Mouse (Mus musculus) T-helper 1 cell (primary cell): ENCODE measurements around the gene Kyat1.

Experiments
- in situ Hi-C: fragments of 300-600 bp; cut with MboI, MseI; formaldehyde crosslinking; loops from one replicate; pipeline ENCODE4 v1.15.1; 2025; ENCODE audit warnings: high pct_unique_total_duplicates

Kyat1 gene

DNA sequence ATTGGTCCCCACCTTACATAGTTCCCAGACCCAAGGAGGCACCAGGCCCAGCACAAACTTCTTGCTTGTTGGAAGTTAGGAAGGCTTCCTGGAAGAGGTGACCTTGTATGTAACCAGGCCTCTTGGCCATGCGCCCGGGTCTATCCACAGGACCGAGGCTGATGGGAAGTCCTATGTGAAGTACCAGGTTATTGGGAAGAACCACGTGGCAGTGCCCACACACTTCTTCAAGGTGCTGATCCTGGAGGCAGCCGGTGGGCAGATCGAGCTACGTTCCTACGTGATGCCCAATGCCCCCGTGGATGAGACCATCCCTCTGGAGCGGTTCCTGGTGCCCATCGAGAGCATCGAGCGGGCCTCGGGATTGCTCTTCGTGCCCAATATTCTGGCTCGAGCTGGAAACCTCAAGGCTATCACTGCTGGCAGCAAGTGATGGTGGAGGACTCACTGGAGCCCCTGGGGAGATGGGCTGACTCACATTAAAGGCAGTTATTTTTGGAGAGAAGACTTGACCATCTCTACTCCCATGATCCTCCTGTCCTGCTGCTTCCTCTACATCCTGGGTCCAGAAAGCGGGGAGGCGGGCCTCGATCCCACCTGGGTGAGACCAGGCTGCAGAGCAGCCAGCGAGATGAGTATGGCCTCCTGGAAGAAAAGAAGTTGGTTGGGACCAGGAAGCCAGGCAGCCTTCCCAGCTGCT lies 32.0 kb downstream of the Kyat1 start:
- in situ Hi-C loops = no loop called here

DNA sequence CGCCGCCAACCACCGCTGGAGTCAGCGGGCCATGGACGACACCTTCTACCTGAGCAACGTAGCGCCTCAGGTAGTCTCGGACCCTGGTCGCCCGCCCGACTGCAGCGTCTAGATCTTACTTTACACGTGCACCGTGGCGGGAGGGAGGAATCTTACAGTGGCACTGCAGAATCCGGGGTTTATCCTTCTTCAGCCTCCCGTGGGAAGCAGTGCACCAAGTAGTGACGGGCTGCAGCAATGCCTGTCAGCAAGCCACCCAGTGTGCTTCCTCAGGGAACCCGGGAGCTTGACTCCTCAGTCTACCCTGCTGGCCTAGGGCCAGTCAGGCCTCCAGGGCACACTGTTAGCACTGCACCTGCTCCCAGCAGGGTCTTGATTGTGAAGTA lies 33.7 kb downstream of the Kyat1 start:
- in situ Hi-C loops = no loop called here

DNA sequence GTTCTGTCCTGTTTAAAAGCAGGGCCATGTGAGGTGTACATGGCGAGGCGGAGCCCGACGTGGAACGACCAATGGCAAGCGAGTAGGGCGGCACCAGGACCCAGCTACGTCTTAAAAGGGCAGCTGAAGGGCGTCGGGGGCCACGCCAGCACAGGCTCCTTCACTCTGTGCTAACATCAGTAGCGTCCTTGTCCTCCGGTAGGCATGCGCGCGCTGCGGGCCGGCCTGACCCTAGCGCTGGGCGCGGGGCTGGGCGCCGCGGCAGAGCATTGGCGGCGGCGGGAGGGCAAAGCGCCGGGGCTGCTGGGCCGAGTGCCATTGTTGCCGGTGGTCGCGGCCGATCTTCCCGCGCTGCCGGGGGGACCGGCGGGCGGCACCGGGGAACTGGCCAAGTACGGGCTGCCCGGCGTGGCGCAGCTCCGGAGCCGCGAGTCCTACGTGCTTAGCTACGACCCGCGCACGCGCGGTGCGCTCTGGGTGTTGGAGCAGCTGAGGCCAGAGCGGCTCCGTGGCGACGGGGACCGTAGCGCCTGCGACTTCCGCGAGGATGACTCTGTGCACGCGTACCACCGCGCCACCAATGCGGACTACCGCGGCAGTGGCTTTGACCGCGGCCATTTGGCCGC lies 34.2 kb downstream of the Kyat1 start, which contains the start of gene Endog:
Endog (plus strand) TSS at position 123 of the 626 bp plus-strand sequence.
- in situ Hi-C loops = no loop called here

GRCm38 (mm10) chr2:30166677-30167076 lies 39.0 kb downstream of the Kyat1 start:
- in situ Hi-C loops = loop anchor here (10.0 kb wide), 1 partner anchor 62 kb away; no protein-coding TSS in a partner anchor

GRCm38 (mm10) chr2:30164340-30164932 lies 41.2 kb downstream of the Kyat1 start:
- in situ Hi-C loops = loop anchor here (10.0 kb wide), 1 partner anchor 60 kb away; no protein-coding TSS in a partner anchor

GRCm38 (mm10) chr2:30161809-30162208 lies 43.8 kb downstream of the Kyat1 start:
- in situ Hi-C loops = loop anchor here (10.0 kb wide), 1 partner anchor 57 kb away; no protein-coding TSS in a partner anchor

- in situ Hi-C loops = loop anchor here (10.0 kb wide), 1 partner anchor 55 kb away; no protein-coding TSS in a partner anchor
These were observed 45.8 kb downstream of the Kyat1 start for GRCm38 (mm10) chr2:30159871-30160270.

- in situ Hi-C loops = no loop called here
These were observed 53.0 kb downstream of the Kyat1 start for GRCm38 (mm10) chr2:30152616-30153015.

- in situ Hi-C loops = no loop called here
These were observed 53.8 kb downstream of the Kyat1 start for GRCm38 (mm10) chr2:30151840-30152239.

GRCm38 (mm10) chr2:30147466-30147865 lies 58.2 kb downstream of the Kyat1 start:
- in situ Hi-C loops = no loop called here

GRCm38 (mm10) chr2:30144436-30144835 lies 61.2 kb downstream of the Kyat1 start:
- in situ Hi-C loops = loop anchor here (5.0 kb wide), 1 partner anchor 37 kb away; no protein-coding TSS in a partner anchor

DNA sequence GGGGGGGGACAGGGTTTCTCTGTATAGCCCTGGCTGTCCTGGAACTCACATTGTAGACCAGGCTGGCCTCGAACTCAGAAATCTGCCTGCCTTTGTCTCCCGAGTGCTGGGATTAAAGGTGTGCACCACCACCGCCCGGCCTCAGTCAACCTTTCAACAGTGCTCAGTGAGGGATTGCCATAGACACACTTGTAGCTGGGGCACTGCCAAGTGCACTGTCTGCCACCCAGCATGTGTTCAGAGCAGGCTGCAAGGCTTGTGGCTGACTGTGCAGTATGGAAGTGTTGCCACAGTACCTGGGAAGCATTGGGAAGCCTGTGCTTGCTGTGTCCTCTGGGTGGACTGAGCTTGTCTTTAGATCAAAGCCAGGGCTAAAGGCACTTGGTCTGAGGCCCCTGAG lies 65.6 kb downstream of the Kyat1 start:
- in situ Hi-C loops = loop anchor here (5.0 kb wide), 1 partner anchor 33 kb away; no protein-coding TSS in a partner anchor

GRCm38 (mm10) chr2:30136458-30136857 lies 69.2 kb downstream of the Kyat1 start:
- in situ Hi-C loops = no loop called here
